ENCODE assay signal across 7 mouse cellular contexts in genomic region chr2:29016599-29017587, GRCm38 (mm10). TPM values are rescaled to one million over a fixed set of nuclear protein-coding genes. Genes with fewer than 3 reads are reported as not detected.
DNase-seq lines count a peak whose midpoint lies in the region; ATAC-seq lines count a peak whose summit lies in the region.

No protein-coding gene starts in this region.

- WGBS in lung, embryonic 15.5 days: 66% methylated on average over 27 of the region's 27 CpGs
- 41% methylated on average over 27 of the region's 27 CpGs for WGBS in hindbrain, embryonic 15.5 days

- ATAC-seq in lung, embryonic 15.5 days (ENCODE audit: borderline replicate concordance, extremely low read depth, low FRiP score, low TSS enrichment): no peak
- peak; percentile 68 for ATAC-seq in hindbrain, embryonic 15.5 days (ENCODE audit: low FRiP score, low read depth)

- H3K4me2 ChIP-seq in lung, embryonic 15.5 days: no peak overlapping the region
- peak overlapping the region; percentile 32 for H3K4me2 ChIP-seq in hindbrain, embryonic 15.5 days

- H3K27ac ChIP-seq in lung, embryonic 15.5 days: peak overlapping the region; percentile 63
- peak overlapping the region; percentile 62 for H3K27ac ChIP-seq in hindbrain, embryonic 15.5 days (replicated peaks)

- no peak overlapping the region for H3K4me3 ChIP-seq in lung, embryonic 15.5 days
- no peak overlapping the region for H3K4me3 ChIP-seq in hindbrain, embryonic 15.5 days

- peaks cover 9% of the 10 kb centered on the region; the same call in 1 of the 2 replicates for H3K4me1 ChIP-seq in lung, embryonic 15.5 days
- H3K4me1 ChIP-seq in hindbrain, embryonic 15.5 days (replicated peaks): peaks cover 18% of the 10 kb centered on the region

- H3K27me3 ChIP-seq in lung, embryonic 15.5 days: no peaks in the 10 kb centered on the region
- peaks cover 4% of the 10 kb centered on the region; the same call in 1 of the 2 replicates for H3K27me3 ChIP-seq in hindbrain, embryonic 15.5 days

- DNase-seq in lung, postnatal 4 days: no peak
- DNase-seq in embryo, embryonic 11.5 days (ENCODE audit: low read depth, low spot score): peak; percentile 27
- DNase-seq in retina, postnatal 1 day: peak; percentile 82
- DNase-seq in spleen, adult 18-20 months: no peak
- DNase-seq in yolk sac, embryonic 10.5 days (ENCODE audit: low spot score): no peak

- no peaks in the 10 kb centered on the region for H3K9me3 ChIP-seq in lung, embryonic 15.5 days
- H3K9me3 ChIP-seq in hindbrain, embryonic 15.5 days: no peaks in the 10 kb centered on the region

- H3K9ac ChIP-seq in lung, embryonic 15.5 days: no peak overlapping the region
- no peak overlapping the region for H3K9ac ChIP-seq in hindbrain, embryonic 15.5 days

- H3K36me3 ChIP-seq in lung, embryonic 15.5 days: no peaks in the 10 kb centered on the region
- H3K36me3 ChIP-seq in hindbrain, embryonic 15.5 days: no peaks in the 10 kb centered on the region

RNA-seq across cellular contexts. Expression of gene Cfap77, which starts 38.0 kb away (rescaled TPM):
- 0.33 and 0.57 TPM in 2 replicates for polyA plus RNA-seq in lung, embryonic 15.5 days (2015; fragmentation: Nextera tagmentation; extraction: Ambion mirVana)
- 0.78 and 1.5 TPM in 2 replicates for polyA plus RNA-seq in hindbrain, embryonic 15.5 days (2015; fragmentation: Nextera tagmentation; extraction: Ambion mirVana)

RNA-seq across cellular contexts. Expression of gene Ttf1, which starts 43.2 kb away (rescaled TPM):
- 9.0 and 11.3 TPM in 2 replicates for polyA plus RNA-seq in lung, embryonic 15.5 days (2015; fragmentation: Nextera tagmentation; extraction: Ambion mirVana)
- 6.8 and 7.1 TPM in 2 replicates for polyA plus RNA-seq in hindbrain, embryonic 15.5 days (2015; fragmentation: Nextera tagmentation; extraction: Ambion mirVana)

Comparison
In these comparisons a context has a peak if more than half of its experiments do, and no peak if none do; other contexts are left out.
1. DNase-seq: peak in embryo, embryonic 11.5 days (single experiment) and retina, postnatal 1 day (single experiment); none in lung, postnatal 4 days (0 of 2), spleen, adult 18-20 months (0 of 2) and yolk sac, embryonic 10.5 days (single experiment).